Mouse (Mus musculus) stomach, postnatal 0 days (tissue): Measurements from ENCODE around the gene Smim24. TPM values are rescaled to one million over a fixed set of nuclear protein-coding genes. Genes with fewer than 3 reads are reported as not detected.

Experiments used
- ATAC-seq: fragments of 200-750 bp; cut with Nextera tagmentation; 2 replicates; pipeline ENCODE4 v1.8.0; 2017; ENCODE audit not compliant: low FRiP score, low TSS enrichment
- DNase-seq: peaks from one replicate; pipeline ENCODE4 v3.0.0-alpha.2; 2016; ENCODE audit warnings: low spot score
- H3K27ac ChIP-seq: fragments of 300-500 bp; sonication (generic); replicated peaks from 2 replicates; pipeline ENCODE4 v1.5.1; 2014; ENCODE audit warnings: mild to moderate bottlenecking, control low read depth
- H3K27me3 ChIP-seq: fragments of 300-500 bp; sonication (generic); 2 replicates; pipeline ENCODE4 v1.6.1; 2014; ENCODE audit warnings: low read length; ENCODE audit not compliant: control insufficient read depth, insufficient read depth
- H3K36me3 ChIP-seq: fragments of 300-500 bp; sonication (generic); 2 replicates; pipeline ENCODE4 v1.6.1; 2014; ENCODE audit warnings: low read length, mixed read lengths; ENCODE audit not compliant: control insufficient read depth, insufficient read depth
- H3K4me1 ChIP-seq: fragments of 300-500 bp; sonication (generic); replicated peaks from 2 replicates; pipeline ENCODE4 v1.6.1; 2014; ENCODE audit warnings: antibody characterized with exemption; ENCODE audit not compliant: control insufficient read depth, insufficient read depth
- H3K4me2 ChIP-seq: fragments of 300-500 bp; sonication (generic); replicated peaks from 2 replicates; pipeline ENCODE4 v1.6.1; 2014; ENCODE audit warnings: low read depth, mild to moderate bottlenecking, control low read depth, moderate library complexity
- H3K4me3 ChIP-seq: fragments of 300-500 bp; sonication (generic); 2 replicates; pipeline ENCODE4 v1.5.1; 2014; ENCODE audit warnings: low read depth, low read length, control low read depth
- H3K9ac ChIP-seq: fragments of 300-500 bp; sonication (generic); 2 replicates; pipeline ENCODE4 v1.6.1; 2014; ENCODE audit warnings: mild to moderate bottlenecking, low read length, control low read depth, mixed read lengths
- H3K9me3 ChIP-seq: fragments of 300-500 bp; sonication (generic); 2 replicates; pipeline ENCODE4 v1.6.1; 2016; ENCODE audit warnings: low read length; ENCODE audit not compliant: control insufficient read depth
- CTCF ChIP-seq: IDR thresholded peaks from 2 replicates; pipeline ENCODE4 v1.5.1; 2016; ENCODE audit warnings: antibody characterized with exemption, low read depth, mild to moderate bottlenecking, moderate library complexity
- EP300 ChIP-seq: optimal IDR thresholded peaks from 2 replicates; pipeline ENCODE3; 2016; ENCODE audit warnings: antibody characterized with exemption
- WGBS: fragments of 180-500 bp; shearing (Covaris S2); extraction: QIAGEN DNeasy Blood & Tissue Kit; methylation state at CpG from one replicate; pipeline ENCODE4 v1.1.7; 2014; 5-methylcytosine and 5-hydroxymethylcytosine counted together
- polyA plus RNA-seq: library from polyadenylated mRNA; unstranded; fragments of >200 nt; fragmentation: Nextera tagmentation; extraction: Ambion mirVana; gene quantifications from 2 replicates; pipeline ENCODE4 v1.2.1, GENCODE M21; 2015

Smim24 gene
- polyA plus RNA-seq, 1 experiment from 2014 or later, result 205 TPM

- Histone ChIP-seq H3K9ac (peak overlapping the region; percentile 18; the same call in 1 of the 2 replicates), H3K4me1 (peaks cover 4% of the 10 kb centered on the region), H3K27ac (peak overlapping the region; percentile 8; the same call in 1 of the 2 replicates), H3K4me3 (no peak overlapping the region), H3K27me3 (no peaks in the 10 kb centered on the region), H3K4me2 (peak overlapping the region; percentile 98; the same call in 1 of the 2 replicates), H3K36me3 (no peaks in the 10 kb centered on the region), H3K9me3 (no peaks in the 10 kb centered on the region)
- 60% methylated on average over 12 of the region's 12 CpGs for WGBS
- TF ChIP-seq CTCF (no peak), EP300 (no peak)
- DNase-seq (no peak), ATAC-seq (no peak)
These were observed 36.4 kb upstream of the Smim24 start for GRCm38 (mm10) chr10:81356352-81356990.

- no peaks in the 10 kb centered on the region for H3K36me3 ChIP-seq
- TF ChIP-seq CTCF (no peak), EP300 (no peak)
- H3K27me3 ChIP-seq, result no peaks in the 10 kb centered on the region
- no peaks in the 10 kb centered on the region for H3K9me3 ChIP-seq
- H3K4me3 ChIP-seq, result peak within 1 kb of the TSS; percentile 75
- peaks cover 4% of the 10 kb centered on the region for H3K4me1 ChIP-seq
- peak within 1 kb of the TSS; percentile 98 for H3K4me2 ChIP-seq
- DNase-seq, result peak; percentile 92
- H3K9ac ChIP-seq, result peak within 1 kb of the TSS; percentile 79
- peak; percentile 79 for ATAC-seq
- peak within 1 kb of the TSS; percentile 53 for H3K27ac ChIP-seq
- 2% methylated on average over 77 of the region's 79 CpGs for WGBS
These were observed 35.6 kb upstream of the Smim24 start, which contains the start of gene Mfsd12 for GRCm38 (mm10) chr10:81356991-81357844. Gene Mfsd12, plus strand, starts transcription at chr10:81357491.

- H3K9ac ChIP-seq, result peak overlapping the region; percentile 79
- no peaks in the 10 kb centered on the region for H3K27me3 ChIP-seq
- no peak for ATAC-seq
- H3K27ac ChIP-seq, result no peak overlapping the region; the same call in 1 of the 2 replicates
- peak overlapping the region; percentile 98 for H3K4me2 ChIP-seq
- WGBS, result 26% methylated on average over 4 of the region's 4 CpGs
- no peaks in the 10 kb centered on the region for H3K9me3 ChIP-seq
- peak overlapping the region; percentile 75 for H3K4me3 ChIP-seq
- TF ChIP-seq CTCF (no peak), EP300 (no peak)
- H3K36me3 ChIP-seq, result no peaks in the 10 kb centered on the region
- DNase-seq, result no peak
- peaks cover 4% of the 10 kb centered on the region for H3K4me1 ChIP-seq
These were observed 34.6 kb upstream of the Smim24 start for GRCm38 (mm10) chr10:81358209-81358608.

GRCm38 (mm10) chr10:81358841-81359240, 34.0 kb upstream of the Smim24 start:
- 0 out of 2 replicates have a peak overlapping the region, but pooled peaks have one; percentile 18 for H3K9ac ChIP-seq
- H3K36me3 ChIP-seq, result no peaks in the 10 kb centered on the region
- no peak overlapping the region for H3K4me3 ChIP-seq
- H3K27me3 ChIP-seq, result no peaks in the 10 kb centered on the region
- H3K4me1 ChIP-seq, result peaks cover 4% of the 10 kb centered on the region
- peak overlapping the region; percentile 98; the same call in 1 of the 2 replicates for H3K4me2 ChIP-seq
- H3K27ac ChIP-seq, result no peak overlapping the region
- TF ChIP-seq EP300 (no peak), CTCF (no peak)
- no peaks in the 10 kb centered on the region for H3K9me3 ChIP-seq
- WGBS, result 54% methylated on average over 1 of the region's 1 CpGs
- ATAC-seq, result no peak
- DNase-seq, result no peak

GRCm38 (mm10) chr10:81360721-81361120, 32.1 kb upstream of the Smim24 start:
- Histone ChIP-seq H3K4me3 (no peak overlapping the region), H3K27me3 (no peaks in the 10 kb centered on the region), H3K4me2 (no peak overlapping the region), H3K9me3 (no peaks in the 10 kb centered on the region), H3K36me3 (no peaks in the 10 kb centered on the region), H3K27ac (no peak overlapping the region), H3K9ac (no peak overlapping the region), H3K4me1 (peaks cover 7% of the 10 kb centered on the region)
- DNase-seq (no peak), ATAC-seq (no peak)
- no peak for TF ChIP-seq CTCF
- TF ChIP-seq EP300, result no peak
- 56% methylated on average over 8 of the region's 8 CpGs for WGBS
